Mouse (Mus musculus) midbrain, embryonic 12.5 days (tissue): ENCODE results near the gene Cdk12. TPM values are rescaled to one million over a fixed set of nuclear protein-coding genes. Genes with fewer than 3 reads are reported as not detected.
"Not testable (repeated sequence)": the region's sequence is repeated elsewhere in the genome, so short reads cannot be mapped to it uniquely, and the experiment has no call there.

Experiments used
- ATAC-seq: fragments of 200-750 bp; cut with Nextera tagmentation; 2 replicates; pipeline ENCODE4 v1.8.0; 2017; ENCODE audit warnings: low read depth, moderate TSS enrichment, moderate library complexity; ENCODE audit not compliant: low FRiP score
- H3K27ac ChIP-seq: fragments of 300-500 bp; sonication (generic); replicated peaks from 2 replicates; pipeline ENCODE4 v1.5.1; 2016; ENCODE audit warnings: mild to moderate bottlenecking
- H3K27me3 ChIP-seq: fragments of 300-500 bp; sonication (generic); 2 replicates; pipeline ENCODE4 v1.6.1; 2016; ENCODE audit warnings: mild to moderate bottlenecking
- H3K36me3 ChIP-seq: fragments of 300-500 bp; sonication (generic); 2 replicates; pipeline ENCODE4 v1.6.1; 2016
- H3K4me1 ChIP-seq: fragments of 300-500 bp; sonication (generic); 2 replicates; pipeline ENCODE4 v1.6.1; 2016
- H3K4me2 ChIP-seq: fragments of 300-500 bp; sonication (generic); replicated peaks from 2 replicates; pipeline ENCODE4 v1.6.1; 2016; ENCODE audit warnings: mild to moderate bottlenecking, moderate library complexity
- H3K4me3 ChIP-seq: fragments of 300-500 bp; sonication (generic); 2 replicates; pipeline ENCODE4 v1.5.1; 2016; ENCODE audit warnings: mild to moderate bottlenecking
- H3K9ac ChIP-seq: fragments of 300-500 bp; sonication (generic); replicated peaks from 2 replicates; pipeline ENCODE4 v1.6.1; 2016; ENCODE audit warnings: mild to moderate bottlenecking, moderate library complexity
- H3K9me3 ChIP-seq: fragments of 300-500 bp; sonication (generic); 2 replicates; pipeline ENCODE4 v1.6.1; 2016; ENCODE audit warnings: mild to moderate bottlenecking
- WGBS: fragments of 180-500 bp; shearing (Covaris S2); methylation state at CpG from one replicate; pipeline ENCODE4 v1.1.7; 2016; 5-methylcytosine and 5-hydroxymethylcytosine counted together
- polyA plus RNA-seq: library from polyadenylated mRNA; unstranded; fragments of >200 nt; fragmentation: Nextera tagmentation; extraction: Ambion mirVana; gene quantifications from 2 replicates; pipeline ENCODE4 v1.2.1, GENCODE M21; 2016

Gene Cdk12
- polyA plus RNA-seq = 14.1 and 16.7 TPM in 2 replicates

DNA sequence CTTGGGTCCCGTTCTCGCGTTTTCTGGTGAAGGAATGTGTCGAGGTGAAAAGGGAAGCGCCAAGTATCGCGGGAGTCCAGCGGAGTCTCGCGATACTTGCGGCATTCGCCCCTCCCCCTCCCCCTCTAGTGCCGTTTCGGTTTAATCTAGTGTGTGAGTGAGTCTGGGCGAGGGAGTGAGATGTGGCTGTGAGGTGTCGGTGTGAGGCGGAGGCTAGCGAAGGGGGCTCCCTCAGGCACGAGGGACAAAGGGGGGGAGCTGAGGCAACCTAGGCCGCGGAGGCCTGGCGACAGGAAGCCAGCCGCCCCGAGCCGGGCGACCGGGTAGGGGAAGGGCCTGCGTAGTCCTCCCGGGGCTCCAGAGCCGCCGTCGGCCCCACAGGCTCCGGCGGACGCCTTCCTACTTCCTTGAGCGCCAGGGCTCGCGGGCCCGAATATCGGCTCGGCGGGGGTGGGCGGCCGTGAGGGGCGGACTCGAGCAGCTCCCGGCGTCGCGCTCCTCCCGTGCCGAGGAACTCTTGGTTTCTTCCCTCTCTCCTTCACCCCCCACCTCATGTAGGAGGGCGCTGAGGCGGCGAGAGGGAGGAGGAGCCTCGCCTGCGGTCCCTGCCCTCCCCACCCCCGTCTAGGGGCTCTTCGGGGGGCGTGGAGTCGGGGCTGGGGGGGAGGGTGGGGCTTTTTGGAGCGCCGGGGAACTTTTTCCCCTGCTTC is at the start of gene Cdk12:
Gene Cdk12 (plus strand): TSS at position 419 of the 710 bp plus-strand sequence.
- Histone ChIP-seq H3K4me1 (peaks cover 21% of the 10 kb centered on the region), H3K27ac (peak within 1 kb of the TSS; percentile 100), H3K4me3 (peak within 1 kb of the TSS; percentile 91), H3K9ac (peak within 1 kb of the TSS; percentile 96), H3K36me3 (no peaks in the 10 kb centered on the region), H3K27me3 (0 out of 2 replicates have a peak, but pooled peaks cover 6% of the 10 kb centered on the region), H3K4me2 (peak within 1 kb of the TSS; percentile 98), H3K9me3 (no peaks in the 10 kb centered on the region)
- WGBS = under 1% methylated on average over 46 of the region's 63 CpGs
- ATAC-seq = peak; percentile 94

DNA sequence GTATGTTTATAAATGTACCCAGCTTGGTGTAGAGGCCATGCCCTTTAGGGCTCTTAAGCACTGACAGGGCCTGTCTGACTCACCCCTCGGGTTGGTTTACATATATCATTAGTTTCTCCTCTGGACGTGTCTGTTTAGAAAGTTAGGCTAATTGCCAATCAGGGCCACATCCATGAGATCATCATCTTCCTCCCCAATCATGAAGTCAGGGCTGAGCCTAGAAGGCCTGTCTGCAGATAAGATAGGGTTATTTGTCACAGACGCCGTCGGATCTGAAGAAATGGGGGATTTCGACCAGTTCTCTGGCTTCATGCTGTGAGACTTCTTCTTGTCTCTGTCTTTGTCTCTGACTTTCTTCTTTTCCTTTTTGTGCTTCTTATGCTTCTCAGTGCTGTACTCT is 47.8 kb upstream of the Cdk12 start:
- Histone ChIP-seq H3K9me3 (no peaks in the 10 kb centered on the region), H3K9ac (no peak overlapping the region), H3K4me3 (no peak overlapping the region), H3K27me3 (no peaks in the 10 kb centered on the region), H3K27ac (no peak overlapping the region), H3K4me1 (no peaks in the 10 kb centered on the region), H3K36me3 (peaks cover 57% of the 10 kb centered on the region), H3K4me2 (no peak overlapping the region)
- whole genome bisulfite sequencing = 91% methylated on average over 6 of the region's 6 CpGs
- no peak for ATAC-seq

- no peak overlapping the region for H3K4me3 ChIP-seq
- H3K36me3 ChIP-seq = peaks cover 75% of the 10 kb centered on the region
- H3K27ac ChIP-seq = no peak overlapping the region
- H3K9me3 ChIP-seq = no peaks in the 10 kb centered on the region
- no peak for ATAC-seq
- H3K27me3 ChIP-seq = no peaks in the 10 kb centered on the region
- WGBS = 93% methylated on average over 1 of the region's 1 CpGs
- no peaks in the 10 kb centered on the region for H3K4me1 ChIP-seq
- no peak overlapping the region for H3K4me2 ChIP-seq
- H3K9ac ChIP-seq = no peak overlapping the region
Measured at GRCm38 (mm10) chr11:98168400-98168799, 34.5 kb upstream of the Cdk12 start.

GRCm38 (mm10) chr11:98182149-98182548 is 20.7 kb upstream of the Cdk12 start:
- WGBS = 94% methylated on average over 3 of the region's 3 CpGs
- peaks cover 84% of the 10 kb centered on the region for H3K36me3 ChIP-seq
- not testable (repeated sequence) for H3K4me2 ChIP-seq, H3K9me3 ChIP-seq, H3K4me1 ChIP-seq, H3K27ac ChIP-seq, H3K27me3 ChIP-seq, ATAC-seq, H3K9ac ChIP-seq, H3K4me3 ChIP-seq

GRCm38 (mm10) chr11:98187640-98188395 is 15.0 kb upstream of the Cdk12 start:
- H3K4me1 ChIP-seq = peaks cover 10% of the 10 kb centered on the region
- H3K9me3 ChIP-seq = no peaks in the 10 kb centered on the region
- H3K27ac ChIP-seq = no peak overlapping the region
- H3K9ac ChIP-seq = no peak overlapping the region
- no peaks in the 10 kb centered on the region for H3K27me3 ChIP-seq
- no peak overlapping the region for H3K4me3 ChIP-seq
- peaks cover 67% of the 10 kb centered on the region for H3K36me3 ChIP-seq
- ATAC-seq = no peak
- H3K4me2 ChIP-seq = no peak overlapping the region
- WGBS = 92% methylated on average over 9 of the region's 9 CpGs

GRCm38 (mm10) chr11:98190820-98191219 is 12.0 kb upstream of the Cdk12 start:
- Histone ChIP-seq H3K27me3 (no peaks in the 10 kb centered on the region), H3K4me1 (peaks cover 14% of the 10 kb centered on the region), H3K36me3 (peaks cover 38% of the 10 kb centered on the region), H3K4me2 (no peak overlapping the region), H3K9ac (no peak overlapping the region), H3K27ac (no peak overlapping the region), H3K4me3 (no peak overlapping the region), H3K9me3 (no peaks in the 10 kb centered on the region)
- 94% methylated on average over 5 of the region's 5 CpGs for WGBS
- no peak for ATAC-seq

- Histone ChIP-seq H3K4me3 (peak within 1 kb of the TSS; percentile 82), H3K4me1 (peaks cover 14% of the 10 kb centered on the region), H3K4me2 (peak within 1 kb of the TSS; percentile 77), H3K36me3 (peaks cover 19% of the 10 kb centered on the region), H3K9ac (peak within 1 kb of the TSS; percentile 94), H3K27me3 (no peaks in the 10 kb centered on the region), H3K9me3 (no peaks in the 10 kb centered on the region), H3K27ac (peak within 1 kb of the TSS; percentile 88)
- ATAC-seq = peak; percentile 97
- WGBS = under 1% methylated on average over 52 of the region's 53 CpGs
Measured at GRCm38 (mm10) chr11:98192901-98193805, 9.7 kb upstream of the Cdk12 start, which contains the start of gene Med1. Med1 (minus strand) TSS chr11:98193293.

DNA sequence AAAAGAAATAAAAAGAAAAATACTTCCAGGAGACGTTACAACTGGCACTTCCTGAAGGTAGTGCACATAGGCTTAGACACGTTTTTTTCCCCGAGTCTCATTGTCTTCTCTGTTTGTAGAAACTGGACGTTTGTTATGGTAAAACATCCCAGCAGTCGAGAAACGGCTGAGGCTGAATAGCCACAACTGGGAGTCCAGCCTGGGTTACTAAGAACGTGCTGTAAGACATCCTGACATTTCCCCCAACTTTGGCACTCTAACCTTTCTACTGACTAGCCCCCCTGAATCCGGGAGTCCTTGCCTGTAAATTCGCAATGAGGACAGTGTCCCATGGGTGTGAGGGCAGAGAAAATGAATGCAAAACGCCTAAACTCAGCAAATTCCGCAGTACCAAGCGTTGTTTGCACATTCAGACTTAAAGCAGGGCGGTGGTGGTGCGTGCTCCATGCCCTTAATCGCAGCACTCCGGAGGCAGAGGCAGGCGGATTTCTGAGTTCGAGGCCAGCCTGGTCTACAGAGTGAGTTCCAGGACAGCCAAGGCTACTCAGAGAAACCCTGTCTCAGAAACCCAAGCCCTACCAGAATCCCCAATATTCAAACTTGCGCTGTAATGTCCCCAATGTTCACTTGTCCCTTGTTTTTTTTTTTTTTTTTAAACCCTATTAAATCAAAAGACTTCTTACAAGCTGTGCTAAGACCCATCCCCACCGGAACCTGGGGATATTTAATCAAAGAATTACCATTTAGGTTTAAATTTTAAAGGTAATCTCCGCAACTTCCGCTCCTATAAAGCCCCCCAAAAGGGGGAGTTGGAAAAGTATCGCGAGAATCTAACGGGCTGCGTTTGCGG is 843 bp upstream of the Cdk12 start:
- Histone ChIP-seq H3K4me1 (peaks cover 20% of the 10 kb centered on the region), H3K36me3 (no peaks in the 10 kb centered on the region), H3K27ac (peak overlapping the region; percentile 100), H3K27me3 (0 out of 2 replicates have a peak, but pooled peaks cover 6% of the 10 kb centered on the region), H3K4me2 (peak overlapping the region; percentile 66), H3K9me3 (no peaks in the 10 kb centered on the region), H3K4me3 (peak overlapping the region; percentile 91), H3K9ac (peak overlapping the region; percentile 74)
- 3% methylated on average over 27 of the region's 27 CpGs for WGBS
- ATAC-seq = peak; percentile 8; the same call in 1 of the 2 replicates

DNA sequence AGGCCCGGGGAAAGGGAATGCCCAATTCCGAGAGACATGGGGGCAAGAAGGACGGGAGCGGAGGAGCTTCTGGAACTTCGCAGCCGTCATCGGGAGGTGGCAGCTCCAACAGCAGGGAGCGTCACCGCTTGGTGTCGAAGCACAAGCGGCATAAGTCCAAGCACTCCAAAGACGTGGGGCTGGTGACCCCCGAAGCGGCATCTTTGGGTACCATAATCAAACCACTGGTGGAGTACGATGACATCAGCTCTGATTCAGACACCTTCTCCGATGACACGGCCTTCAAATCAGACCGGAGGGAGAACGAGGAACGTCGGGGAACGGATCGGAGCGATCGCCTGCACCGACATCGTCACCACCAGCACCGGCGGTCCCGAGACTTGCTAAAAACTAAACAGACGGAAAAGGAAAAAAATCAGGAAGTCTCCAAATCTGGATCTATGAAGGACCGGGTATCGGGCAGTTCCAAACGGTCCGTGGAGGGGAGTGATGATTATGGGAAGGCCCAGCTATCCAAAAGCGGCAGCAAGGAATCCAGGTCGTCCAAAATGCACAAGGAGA is 572 bp downstream of the Cdk12 start:
- peak; percentile 56 for ATAC-seq

DNA sequence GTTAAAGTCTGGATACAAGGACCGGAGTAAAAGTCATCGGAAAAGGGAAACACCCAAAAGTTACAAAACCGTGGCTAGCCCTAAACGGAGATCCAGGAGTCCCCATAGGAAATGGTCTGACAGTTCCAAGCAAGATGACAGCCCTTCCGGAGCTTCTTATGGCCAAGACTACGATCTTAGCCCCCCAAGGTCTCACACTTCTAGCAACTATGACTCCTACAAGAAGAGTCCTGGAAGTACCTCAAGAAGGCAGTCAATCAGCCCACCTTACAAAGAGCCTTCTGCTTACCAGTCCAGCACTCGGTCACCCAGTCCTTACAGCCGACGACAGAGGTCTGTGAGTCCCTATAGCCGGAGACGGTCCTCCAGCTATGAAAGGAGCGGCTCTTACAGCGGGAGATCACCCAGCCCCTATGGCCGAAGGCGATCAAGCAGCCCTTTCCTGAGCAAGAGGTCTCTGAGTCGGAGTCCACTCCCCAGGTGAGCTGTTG is 1.1 kb downstream of the Cdk12 start:
- peak overlapping the region; percentile 96 for H3K9ac ChIP-seq
- under 1% methylated on average over 16 of the region's 16 CpGs for WGBS

More for the DNA sequence above, 572 bp downstream of the Cdk12 start:
- no peaks in the 10 kb centered on the region for H3K9me3 ChIP-seq
- H3K4me1 ChIP-seq = peaks cover 21% of the 10 kb centered on the region
- H3K4me3 ChIP-seq = peak overlapping the region; percentile 91
- under 1% methylated on average over 37 of the region's 37 CpGs for WGBS
- H3K9ac ChIP-seq = peak overlapping the region; percentile 96
- H3K36me3 ChIP-seq = peaks cover 4% of the 10 kb centered on the region; the same call in 1 of the 2 replicates
- H3K4me2 ChIP-seq = peak overlapping the region; percentile 98
- H3K27me3 ChIP-seq = 0 out of 2 replicates have a peak, but pooled peaks cover 4% of the 10 kb centered on the region
- H3K27ac ChIP-seq = peak overlapping the region; percentile 100

More for the DNA sequence above, 1.1 kb downstream of the Cdk12 start:
- no peaks in the 10 kb centered on the region for H3K9me3 ChIP-seq
- H3K4me3 ChIP-seq = peak overlapping the region; percentile 91
- peak overlapping the region; percentile 98 for H3K4me2 ChIP-seq
- no peak for ATAC-seq
- peaks cover 21% of the 10 kb centered on the region for H3K4me1 ChIP-seq
- peaks cover 10% of the 10 kb centered on the region for H3K36me3 ChIP-seq
- no peaks in the 10 kb centered on the region for H3K27me3 ChIP-seq
- H3K27ac ChIP-seq = no peak overlapping the region
